Mouse (Mus musculus): ENCODE measurements around the gene Tacc3. TPM values are rescaled to one million over a fixed set of nuclear protein-coding genes. Genes with fewer than 3 reads are reported as not detected.

The Tacc3 gene
- polyA plus RNA-seq, 1 experiment from 2014 or later: 107 TPM

- peaks cover 38% of the 10 kb centered on the region for H3K4me1 ChIP-seq (replicated peaks)
- peak overlapping the region; percentile 97 for H3K27ac ChIP-seq
- peaks cover 38% of the 10 kb centered on the region for H3K36me3 ChIP-seq
- peak overlapping the region; percentile 82 for H3K4me2 ChIP-seq
- H3K4me3 ChIP-seq: peak overlapping the region; percentile 85
- WGBS: 21% methylated on average over 1 of the region's 1 CpGs
- ATAC-seq (replicated peaks; ENCODE audit: insufficient number of reproducible peaks, insufficient read depth, low FRiP score, low read depth): no peak
- H3K9me3 ChIP-seq (replicated peaks): no peaks in the 10 kb centered on the region
- H3K9ac ChIP-seq: peak overlapping the region; percentile 75
- H3K27me3 ChIP-seq: no peaks in the 10 kb centered on the region
Observed at GRCm38 (mm10) chr5:33656739-33657138, 1.2 kb upstream of the Tacc3 start.

GRCm38 (mm10) chr5:33657251-33657786, 609 bp upstream of the Tacc3 start:
- H3K27ac ChIP-seq: peak overlapping the region; percentile 97
- peak overlapping the region; percentile 82 for H3K4me2 ChIP-seq
- under 1% methylated on average over 32 of the region's 32 CpGs for WGBS
- peak; percentile 5 for ATAC-seq (replicated peaks; ENCODE audit: insufficient number of reproducible peaks, insufficient read depth, low FRiP score, low read depth)
- peaks cover 38% of the 10 kb centered on the region for H3K4me1 ChIP-seq (replicated peaks)
- H3K36me3 ChIP-seq: peaks cover 43% of the 10 kb centered on the region
- H3K9ac ChIP-seq: peak overlapping the region; percentile 75
- H3K9me3 ChIP-seq (replicated peaks): no peaks in the 10 kb centered on the region
- peak overlapping the region; percentile 85 for H3K4me3 ChIP-seq
- H3K27me3 ChIP-seq: no peaks in the 10 kb centered on the region

- Histone ChIP-seq H3K9ac (peak overlapping the region; percentile 68), H3K27me3 (no peaks in the 10 kb centered on the region), H3K27ac (peak overlapping the region; percentile 59), H3K4me2 (peak overlapping the region; percentile 82), H3K9me3 (replicated peaks) (no peaks in the 10 kb centered on the region), H3K36me3 (peaks cover 48% of the 10 kb centered on the region), H3K4me3 (peak overlapping the region; percentile 85), H3K4me1 (replicated peaks) (peaks cover 28% of the 10 kb centered on the region)
- ATAC-seq (replicated peaks; ENCODE audit: insufficient number of reproducible peaks, insufficient read depth, low FRiP score, low read depth): no peak
- WGBS: under 1% methylated on average over 26 of the region's 26 CpGs
Observed at GRCm38 (mm10) chr5:33658664-33659050, 729 bp downstream of the Tacc3 start.

- H3K27me3 ChIP-seq: no peaks in the 10 kb centered on the region
- no peak overlapping the region for H3K9ac ChIP-seq
- H3K4me3 ChIP-seq: no peak overlapping the region
- H3K4me1 ChIP-seq (replicated peaks): no peaks in the 10 kb centered on the region
- H3K4me2 ChIP-seq: no peak overlapping the region
- H3K36me3 ChIP-seq: peaks cover 72% of the 10 kb centered on the region
- no peak for ATAC-seq (replicated peaks; ENCODE audit: insufficient number of reproducible peaks, insufficient read depth, low FRiP score, low read depth)
- no peak overlapping the region for H3K27ac ChIP-seq
- H3K9me3 ChIP-seq (replicated peaks): no peaks in the 10 kb centered on the region
Observed at GRCm38 (mm10) chr5:33668223-33668622, 10.3 kb downstream of the Tacc3 start.

GRCm38 (mm10) chr5:33671659-33672058, 13.7 kb downstream of the Tacc3 start:
- no peak for ATAC-seq (replicated peaks; ENCODE audit: insufficient number of reproducible peaks, insufficient read depth, low FRiP score, low read depth)

GRCm38 (mm10) chr5:33674439-33674838, 16.5 kb downstream of the Tacc3 start:
- peaks cover 25% of the 10 kb centered on the region for H3K36me3 ChIP-seq
- peak overlapping the region; percentile 3; the same call in 1 of the 2 replicates for H3K9ac ChIP-seq
- no peak overlapping the region for H3K4me3 ChIP-seq
- no peaks in the 10 kb centered on the region for H3K27me3 ChIP-seq
- H3K4me1 ChIP-seq (replicated peaks): peaks cover 8% of the 10 kb centered on the region
- H3K27ac ChIP-seq: no peak overlapping the region
- H3K9me3 ChIP-seq (replicated peaks): no peaks in the 10 kb centered on the region
- 44% methylated on average over 3 of the region's 3 CpGs for WGBS
- 0 out of 2 replicates have a peak, but pooled peaks have one; percentile 2 for ATAC-seq (replicated peaks; ENCODE audit: insufficient number of reproducible peaks, insufficient read depth, low FRiP score, low read depth)
- no peak overlapping the region for H3K4me2 ChIP-seq

More at GRCm38 (mm10) chr5:33671659-33672058, 13.7 kb downstream of the Tacc3 start:
- 59% methylated on average over 5 of the region's 5 CpGs for WGBS
- Histone ChIP-seq H3K36me3 (peaks cover 53% of the 10 kb centered on the region), H3K27me3 (no peaks in the 10 kb centered on the region), H3K4me2 (no peak overlapping the region), H3K4me3 (no peak overlapping the region), H3K9me3 (replicated peaks) (no peaks in the 10 kb centered on the region), H3K4me1 (replicated peaks) (peaks cover 8% of the 10 kb centered on the region), H3K9ac (no peak overlapping the region), H3K27ac (no peak overlapping the region)

- no peaks in the 10 kb centered on the region for H3K27me3 ChIP-seq
- H3K36me3 ChIP-seq: peaks cover 12% of the 10 kb centered on the region
- H3K4me3 ChIP-seq: no peak overlapping the region
- H3K9me3 ChIP-seq (replicated peaks): no peaks in the 10 kb centered on the region
- no peak for ATAC-seq (replicated peaks; ENCODE audit: insufficient number of reproducible peaks, insufficient read depth, low FRiP score, low read depth)
- H3K4me1 ChIP-seq (replicated peaks): peaks cover 8% of the 10 kb centered on the region
- 0% methylated on average over 1 of the region's 1 CpGs for WGBS
- no peak overlapping the region for H3K4me2 ChIP-seq
- H3K9ac ChIP-seq: no peak overlapping the region
- H3K27ac ChIP-seq: no peak overlapping the region
Observed at GRCm38 (mm10) chr5:33675964-33676363, 18.0 kb downstream of the Tacc3 start.

GRCm38 (mm10) chr5:33678244-33678643, 20.3 kb downstream of the Tacc3 start:
- ATAC-seq (replicated peaks; ENCODE audit: insufficient number of reproducible peaks, insufficient read depth, low FRiP score, low read depth): no peak
- Histone ChIP-seq H3K9ac (no peak overlapping the region), H3K27ac (no peak overlapping the region), H3K9me3 (replicated peaks) (no peaks in the 10 kb centered on the region), H3K4me3 (no peak overlapping the region), H3K4me2 (no peak overlapping the region), H3K36me3 (no peaks in the 10 kb centered on the region), H3K4me1 (replicated peaks) (peaks cover 13% of the 10 kb centered on the region), H3K27me3 (no peaks in the 10 kb centered on the region)
- WGBS: 80% methylated on average over 5 of the region's 5 CpGs

GRCm38 (mm10) chr5:33681044-33681443, 23.1 kb downstream of the Tacc3 start:
- 61% methylated on average over 3 of the region's 3 CpGs for WGBS

GRCm38 (mm10) chr5:33681611-33682388, 23.9 kb downstream of the Tacc3 start:
- Histone ChIP-seq H3K27ac (no peak overlapping the region), H3K4me1 (replicated peaks) (peaks cover 9% of the 10 kb centered on the region; the same call in 1 of the 2 replicates), H3K36me3 (no peaks in the 10 kb centered on the region), H3K4me2 (no peak overlapping the region), H3K27me3 (no peaks in the 10 kb centered on the region), H3K9ac (no peak overlapping the region), H3K9me3 (replicated peaks) (no peaks in the 10 kb centered on the region), H3K4me3 (no peak overlapping the region)
- ATAC-seq (replicated peaks; ENCODE audit: insufficient number of reproducible peaks, insufficient read depth, low FRiP score, low read depth): no peak
- 63% methylated on average over 15 of the region's 15 CpGs for WGBS

More at GRCm38 (mm10) chr5:33681044-33681443, 23.1 kb downstream of the Tacc3 start:
- Histone ChIP-seq H3K27me3 (no peaks in the 10 kb centered on the region), H3K9me3 (replicated peaks) (no peaks in the 10 kb centered on the region), H3K36me3 (no peaks in the 10 kb centered on the region), H3K27ac (no peak overlapping the region), H3K4me2 (no peak overlapping the region), H3K4me3 (no peak overlapping the region), H3K9ac (no peak overlapping the region), H3K4me1 (replicated peaks) (peaks cover 9% of the 10 kb centered on the region; the same call in 1 of the 2 replicates)
- ATAC-seq (replicated peaks; ENCODE audit: insufficient number of reproducible peaks, insufficient read depth, low FRiP score, low read depth): no peak

- Histone ChIP-seq H3K4me3 (no peak overlapping the region), H3K27me3 (no peaks in the 10 kb centered on the region), H3K36me3 (no peaks in the 10 kb centered on the region), H3K4me1 (replicated peaks) (peaks cover 11% of the 10 kb centered on the region), H3K27ac (no peak overlapping the region), H3K4me2 (no peak overlapping the region), H3K9me3 (replicated peaks) (no peaks in the 10 kb centered on the region), H3K9ac (no peak overlapping the region)
- 78% methylated on average over 4 of the region's 4 CpGs for WGBS
- ATAC-seq (replicated peaks; ENCODE audit: insufficient number of reproducible peaks, insufficient read depth, low FRiP score, low read depth): no peak
Observed at GRCm38 (mm10) chr5:33682963-33683362, 25.0 kb downstream of the Tacc3 start.
